In genomic region chr2:60904141-60904540, GRCm38 (mm10) we compare ENCODE assay signal across 17 mouse cellular contexts. TPM values are rescaled to one million over a fixed set of nuclear protein-coding genes. Genes with fewer than 3 reads are reported as not detected.
DNase-seq lines count a peak whose midpoint lies in the region; ATAC-seq lines count a peak whose summit lies in the region.
"Had no signal": no experiment of that assay in that cellular context is flagged by ENCODE, and none has a peak within 500 bp of the region (broad histone marks: within the 10 kb centered on the region; RNA-seq: fewer than 3 reads in every experiment).

No protein-coding gene starts in this region.

- ATAC-seq in embryonic facial prominence, embryonic 14.5 days (ENCODE audit: low read depth): no peak
- ATAC-seq: forebrain, embryonic 13.5 days; midbrain, embryonic 13.5 days had no signal

- H3K27ac ChIP-seq in embryonic facial prominence, embryonic 14.5 days (replicated peaks; ENCODE audit: low read depth, low read length): peak overlapping the region; percentile 39; the same call in 1 of the 2 replicates
- H3K27ac ChIP-seq: embryonic facial prominence, embryonic 12.5 days; forebrain, embryonic 13.5 days; hindbrain, embryonic 15.5 days; midbrain, embryonic 13.5 days had no signal

- no peak overlapping the region for H3K4me2 ChIP-seq in embryonic facial prominence, embryonic 14.5 days (ENCODE audit: low read depth, low read length)
- H3K4me2 ChIP-seq: embryonic facial prominence, embryonic 12.5 days; forebrain, embryonic 13.5 days; hindbrain, embryonic 15.5 days; limb, embryonic 15.5 days; midbrain, embryonic 13.5 days had no signal

- no peak overlapping the region for H3K4me3 ChIP-seq in embryonic facial prominence, embryonic 14.5 days (ENCODE audit: low read depth, low read length)
- H3K4me3 ChIP-seq: embryonic facial prominence, embryonic 12.5 days; forebrain, embryonic 13.5 days; hindbrain, embryonic 15.5 days; limb, embryonic 15.5 days; midbrain, embryonic 13.5 days had no signal

- no peaks in the 10 kb centered on the region for H3K36me3 ChIP-seq in embryonic facial prominence, embryonic 14.5 days (ENCODE audit: control insufficient read depth, insufficient read depth, low read length)
- H3K36me3 ChIP-seq: embryonic facial prominence, embryonic 12.5 days; hindbrain, embryonic 15.5 days; limb, embryonic 15.5 days; midbrain, embryonic 13.5 days had no signal

- peak; percentile 22 to 41 for DNase-seq in spleen, postnatal 36 days (ENCODE audit: low spot score in 2 of 2)
- no peak for DNase-seq in spleen, postnatal 4 days (ENCODE audit: low spot score in 2 of 2)
- no peak for DNase-seq in embryonic facial prominence, embryonic 14.5 days (ENCODE audit: low spot score)
- DNase-seq in natural killer cell, adult 2 months (ENCODE audit: low spot score in 2 of 2): peak; percentile 43 to 50
- DNase-seq in layer of hippocampus, adult 8-10 months (ENCODE audit: low spot score in 2 of 2): no peak
- DNase-seq in layer of hippocampus, postnatal 14 days (ENCODE audit: low spot score in 2 of 2): no peak
- no peak for DNase-seq in lung, postnatal 4 days
- DNase-seq in adrenal gland, postnatal 4 days (ENCODE audit: low spot score in 2 of 2): no peak
- DNase-seq: cerebellum, postnatal 25 days; kidney, adult 2 months; right cerebral cortex, postnatal 14 days had no signal

- H3K27me3 ChIP-seq in embryonic facial prominence, embryonic 14.5 days (replicated peaks; ENCODE audit: control insufficient read depth, insufficient read depth, low read length): no peaks in the 10 kb centered on the region
- H3K27me3 ChIP-seq: embryonic facial prominence, embryonic 12.5 days; forebrain, embryonic 13.5 days; hindbrain, embryonic 15.5 days; limb, embryonic 15.5 days; midbrain, embryonic 13.5 days had no signal

- H3K9me3 ChIP-seq in embryonic facial prominence, embryonic 14.5 days (ENCODE audit: control insufficient read depth, low read length): no peaks in the 10 kb centered on the region
- H3K9me3 ChIP-seq: embryonic facial prominence, embryonic 12.5 days; forebrain, embryonic 13.5 days; hindbrain, embryonic 15.5 days; limb, embryonic 15.5 days; midbrain, embryonic 13.5 days had no signal

- 67% methylated on average over 5 of the region's 5 CpGs for WGBS in embryonic facial prominence, embryonic 14.5 days

- H3K9ac ChIP-seq in embryonic facial prominence, embryonic 14.5 days (ENCODE audit: low read depth, low read length): no peak overlapping the region
- H3K9ac ChIP-seq: embryonic facial prominence, embryonic 12.5 days; forebrain, embryonic 13.5 days; hindbrain, embryonic 15.5 days; limb, embryonic 15.5 days; liver, postnatal 0 days; midbrain, embryonic 13.5 days had no signal

- peaks cover 22% of the 10 kb centered on the region for H3K4me1 ChIP-seq in embryonic facial prominence, embryonic 14.5 days (ENCODE audit: control insufficient read depth, insufficient read depth, low read length)
- H3K4me1 ChIP-seq: forebrain, embryonic 13.5 days; midbrain, embryonic 13.5 days had no signal

RNA-seq across cellular contexts. Expression of gene Rbms1, which starts 58.9 kb away (rescaled TPM):
- polyA plus RNA-seq in embryonic facial prominence, embryonic 14.5 days (2014; fragmentation: Nextera tagmentation; extraction: Ambion mirVana): 101 and 116 TPM in 2 replicates
- total RNA-seq in layer of hippocampus, adult 8-10 months (2022): 10 to 100 TPM; 12.5 to 16.6 (median 13.3) TPM
- total RNA-seq in layer of hippocampus, postnatal 14 days (2021): 10 to 100 TPM; 17.9 to 19.1 TPM
- total RNA-seq in adrenal gland, postnatal 4 days (2021): 100 to 1,000 TPM in 1 of 2 experiments, 10 to 100 TPM in 1; 93.4 to 102 TPM

Comparison
In these comparisons a context has a peak if more than half of its experiments do, and no peak if none do; other contexts are left out.
1. DNase-seq: peak in spleen, postnatal 36 days (2 of 2) and natural killer cell, adult 2 months (2 of 2); none in spleen, postnatal 4 days (0 of 2), embryonic facial prominence, embryonic 14.5 days (single experiment), layer of hippocampus, adult 8-10 months (0 of 2), layer of hippocampus, postnatal 14 days (0 of 2), lung, postnatal 4 days (0 of 2) and adrenal gland, postnatal 4 days (0 of 2).
2. RNA of gene Rbms1, which starts 58.9 kb away (total RNA-seq): 93.4 to 102 TPM in adrenal gland, postnatal 4 days; 17.9 to 19.1 TPM in layer of hippocampus, postnatal 14 days and 12.5 to 16.6 TPM in layer of hippocampus, adult 8-10 months; every median in the first group is over 4 times any median in the second.